Mouse (Mus musculus) cerebellum, postnatal 25 days (tissue): ENCODE data around the gene Gse1.

ENCODE experiments used
- DNase-seq, 2 experiments: peaks; one replicate each; pipeline ENCODE4 v3.0.0; 2021; ENCODE audit warnings: mixed read lengths in 2 of 2

The Gse1 gene

DNA sequence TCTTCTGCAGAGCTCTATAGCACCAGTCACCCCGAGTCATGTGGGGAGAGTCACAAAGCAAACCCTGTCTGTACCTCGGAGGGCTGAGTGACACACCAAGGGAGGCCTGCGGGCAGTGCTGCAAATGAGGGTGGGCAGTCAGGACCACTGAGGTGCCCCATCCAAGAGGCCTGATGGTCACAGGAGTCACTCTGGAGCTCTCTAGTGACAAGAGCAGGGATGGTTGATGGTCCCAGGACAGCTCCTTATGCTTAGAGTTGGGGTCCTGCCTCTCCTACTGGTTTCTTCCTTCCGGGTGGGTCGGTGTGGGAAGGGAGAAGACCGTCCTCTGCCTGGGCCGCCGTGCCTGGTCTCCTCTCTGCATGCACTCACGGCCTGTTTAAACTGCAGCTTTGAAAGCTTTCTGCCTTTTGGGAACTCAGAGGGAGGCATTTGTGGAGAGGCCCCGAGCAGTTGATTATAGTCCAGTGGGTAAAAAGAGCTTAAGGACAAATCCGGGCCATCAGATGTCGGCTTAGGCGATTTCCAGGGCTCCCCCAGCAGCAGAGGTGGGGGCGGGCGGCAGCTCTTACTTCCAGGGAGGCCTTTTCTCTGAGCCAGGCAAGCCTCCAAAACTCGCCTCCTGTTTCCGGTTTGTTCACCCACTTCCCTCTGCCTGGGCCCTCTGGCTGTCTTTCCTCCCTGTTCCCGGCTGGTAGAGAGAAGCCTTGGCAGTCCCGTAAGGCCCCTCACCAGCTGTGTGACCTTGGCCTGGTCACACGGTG is 198.5 kb downstream of the Gse1 start:
- DNase-seq = peak; percentile 70 to 77

GRCm38 (mm10) chr8:120428492-120428891 is 200.2 kb downstream of the Gse1 start:
- no peak for DNase-seq

GRCm38 (mm10) chr8:120429116-120429515 is 200.9 kb downstream of the Gse1 start:
- no peak for DNase-seq

GRCm38 (mm10) chr8:120431042-120431441 is 202.8 kb downstream of the Gse1 start:
- DNase-seq = peak; percentile 69 to 71

DNA sequence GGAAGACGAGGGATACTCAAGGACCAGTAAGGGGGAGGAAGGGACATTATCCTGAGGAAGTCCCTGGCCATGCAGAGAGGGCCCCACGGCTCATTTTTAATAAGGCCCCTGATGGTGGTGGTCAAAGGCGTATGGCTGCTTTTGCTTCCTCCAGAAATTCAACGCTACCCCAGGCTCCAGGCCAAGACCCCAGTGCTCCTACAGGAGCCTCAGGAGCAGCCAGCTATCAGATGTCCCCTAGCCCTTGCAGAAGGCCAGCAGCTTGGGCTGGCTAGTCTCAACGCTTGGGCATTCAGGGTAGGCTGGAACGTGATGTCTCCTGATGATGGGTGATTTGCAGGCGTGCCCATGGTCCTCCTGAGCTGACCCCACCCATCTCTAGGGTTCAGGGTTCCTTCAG is 204.2 kb downstream of the Gse1 start:
- DNase-seq = no peak

GRCm38 (mm10) chr8:120433143-120433542 is 204.9 kb downstream of the Gse1 start:
- DNase-seq = no peak

DNA sequence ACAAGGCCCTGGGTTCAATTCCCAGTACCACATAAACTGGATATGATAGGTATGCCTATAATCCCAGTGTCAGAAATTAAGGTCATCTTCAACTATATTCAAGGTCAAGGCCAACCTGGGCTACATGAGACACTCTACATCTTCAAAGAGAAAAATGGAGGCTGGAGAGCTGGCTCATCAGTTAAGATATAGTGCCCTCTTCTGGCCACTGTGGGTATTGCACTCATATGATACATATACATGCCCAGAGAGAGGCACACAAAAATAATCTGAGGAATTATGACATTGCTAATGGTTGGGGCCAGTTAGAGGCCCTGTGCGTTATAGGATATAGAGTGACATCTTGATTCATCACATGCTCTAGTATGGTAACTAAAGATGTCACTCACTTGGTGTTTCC is 205.5 kb downstream of the Gse1 start:
- no peak for DNase-seq

GRCm38 (mm10) chr8:120435781-120436180 is 207.5 kb downstream of the Gse1 start:
- no peak for DNase-seq

DNA sequence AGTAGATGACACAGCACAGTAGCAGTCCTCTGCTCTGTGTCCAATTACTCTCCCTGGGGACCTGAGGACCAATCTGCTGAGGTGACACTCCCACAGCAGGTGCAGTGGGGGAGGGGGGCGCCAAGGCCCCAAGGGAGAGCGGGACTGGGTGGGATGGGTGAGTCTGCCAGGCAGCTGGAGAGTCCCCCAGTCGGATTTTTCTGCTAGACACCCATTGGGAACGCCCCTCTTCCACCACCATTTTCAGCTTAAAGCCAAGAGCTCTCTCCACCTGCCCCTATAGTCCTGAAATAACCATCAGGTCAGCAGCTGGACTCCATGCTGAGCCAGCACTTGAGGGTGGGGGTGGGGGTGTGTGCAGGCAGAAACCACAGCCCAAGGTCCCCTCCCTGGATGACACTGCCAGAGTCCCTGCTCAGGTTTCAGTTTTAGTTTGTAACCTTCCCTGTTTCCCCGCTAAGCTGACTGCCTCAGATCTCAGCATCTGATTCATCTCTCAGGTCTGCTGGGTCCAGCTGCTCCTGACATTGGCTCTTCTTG is 208.3 kb downstream of the Gse1 start:
- no peak for DNase-seq

DNA sequence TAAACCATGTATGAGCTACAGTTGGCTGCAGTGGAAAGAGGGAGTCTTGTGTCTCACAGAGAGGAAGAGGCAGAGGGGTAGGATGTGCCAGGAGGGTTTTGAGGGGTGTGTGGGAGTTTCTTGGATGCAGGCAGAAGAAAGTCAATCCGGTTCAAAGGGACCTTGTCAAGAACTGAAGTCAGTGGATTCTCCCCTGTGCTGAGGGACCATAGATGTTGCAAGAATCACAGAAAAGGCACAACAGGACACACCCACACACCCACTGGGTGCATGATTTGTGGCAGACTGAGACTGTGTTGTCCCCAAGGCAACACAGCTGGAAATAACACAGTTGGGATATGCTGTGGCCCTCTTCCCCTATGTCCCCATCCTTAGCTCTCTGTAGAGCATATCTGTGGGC is 209.0 kb downstream of the Gse1 start:
- DNase-seq = no peak

DNA sequence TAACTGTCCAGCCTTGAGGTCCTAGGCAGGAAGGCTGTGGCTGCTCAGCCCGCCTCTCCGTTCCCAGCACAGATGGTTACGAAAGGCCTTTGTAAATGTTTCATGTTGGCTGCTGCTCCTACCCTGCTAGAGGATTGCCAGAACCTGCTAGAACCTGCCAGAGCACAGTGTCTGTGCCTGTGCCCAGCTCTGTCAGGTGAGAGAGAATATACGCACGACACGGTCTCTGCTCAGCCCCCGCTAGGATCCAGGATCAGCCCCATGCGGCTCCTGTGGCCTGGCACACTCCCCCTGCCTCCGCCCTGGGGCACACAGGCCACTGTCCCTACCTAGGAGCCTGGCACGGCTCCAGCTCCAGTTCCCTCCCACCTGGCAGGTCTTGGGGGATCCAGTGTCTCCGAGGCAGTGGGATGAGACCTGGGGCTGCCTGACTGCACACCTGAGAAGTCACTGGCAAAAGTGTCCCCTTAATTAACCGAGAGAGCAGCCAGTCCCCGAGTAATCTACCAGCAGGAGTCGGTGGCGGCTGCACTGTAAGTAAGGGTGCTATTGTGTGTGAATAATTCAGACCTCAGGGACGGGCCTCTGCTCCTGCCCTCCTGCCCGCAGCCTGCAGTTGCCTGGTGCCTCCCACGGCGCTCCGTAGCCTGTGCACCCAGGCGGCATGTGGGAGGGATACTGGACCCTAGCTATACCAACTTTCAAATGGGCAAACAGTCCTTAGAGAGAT is 209.6 kb downstream of the Gse1 start:
- DNase-seq = peak; percentile 83 to 84

GRCm38 (mm10) chr8:120439309-120439708 is 211.1 kb downstream of the Gse1 start:
- DNase-seq = peak; percentile 46 to 59

DNA sequence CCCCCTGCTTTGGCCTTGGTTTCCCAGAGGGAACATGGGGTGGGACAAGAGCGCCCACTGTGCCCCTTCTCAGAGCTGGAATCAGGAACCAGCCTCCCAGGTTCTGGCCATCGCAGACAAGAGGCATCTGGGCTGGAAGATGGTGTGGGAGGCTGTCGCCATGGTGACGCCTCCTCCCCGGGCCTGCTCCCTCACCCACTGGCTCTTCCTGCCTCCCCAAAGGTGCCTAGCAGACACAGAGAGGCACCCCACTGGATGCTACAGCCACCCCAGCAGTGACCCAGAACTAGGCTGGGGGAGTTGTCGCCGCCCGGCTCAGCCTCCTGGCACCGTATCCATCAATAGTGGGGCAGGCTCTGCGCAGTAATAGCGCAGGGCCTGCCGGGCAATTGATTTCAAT is 212.5 kb downstream of the Gse1 start:
- DNase-seq = no peak

DNA sequence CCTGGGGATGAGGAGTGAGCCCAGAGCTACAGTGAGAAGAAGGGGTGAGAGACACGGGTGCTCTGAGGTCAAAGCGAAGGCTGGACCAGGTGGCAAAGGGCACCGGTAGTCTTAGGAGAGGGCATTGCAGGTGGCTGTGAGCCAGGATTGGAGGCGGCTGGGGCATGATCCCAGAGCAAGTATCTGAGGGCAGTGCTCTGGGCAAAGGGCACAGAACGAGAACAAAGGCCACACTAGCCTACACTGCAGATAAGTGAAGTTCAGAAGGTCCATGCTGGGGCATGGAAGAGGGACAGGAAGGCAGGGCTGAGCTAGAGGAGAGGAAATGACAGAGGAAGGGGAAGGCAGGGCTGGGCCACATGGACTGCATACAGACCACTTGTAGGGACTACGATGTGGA is 213.4 kb downstream of the Gse1 start:
- DNase-seq = no peak

GRCm38 (mm10) chr8:120442306-120443003 is 214.2 kb downstream of the Gse1 start:
- peak in 1 of 2 experiments; percentile 53 for DNase-seq

GRCm38 (mm10) chr8:120445249-120445648 is 217.0 kb downstream of the Gse1 start:
- no peak for DNase-seq

DNA sequence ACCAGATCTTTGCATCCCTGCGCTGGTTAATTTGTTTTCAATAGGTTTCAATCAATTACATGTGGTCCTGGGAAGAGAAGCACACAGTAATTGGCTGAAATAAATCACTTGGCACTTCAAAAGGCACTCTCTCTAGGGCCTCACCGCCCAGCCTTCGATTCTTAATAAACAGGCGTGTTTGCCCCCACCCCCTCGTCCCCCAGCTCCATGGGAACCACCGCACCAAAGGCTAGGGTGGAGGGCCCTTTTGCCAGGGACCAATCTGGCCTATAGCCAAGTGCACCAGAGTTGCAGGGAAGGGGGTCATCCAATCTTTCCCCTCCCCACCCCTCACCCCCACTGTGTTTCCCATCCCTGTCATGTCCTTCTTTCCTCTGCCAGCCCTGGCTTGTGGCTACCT is 219.9 kb downstream of the Gse1 start:
- no peak for DNase-seq

- DNase-seq = no peak
These were observed 220.9 kb downstream of the Gse1 start for GRCm38 (mm10) chr8:120449139-120449538.

GRCm38 (mm10) chr8:120449608-120450031 is 221.4 kb downstream of the Gse1 start:
- DNase-seq = peak; percentile 50 to 51

- DNase-seq = no peak
These were observed 223.9 kb downstream of the Gse1 start for GRCm38 (mm10) chr8:120452111-120452510.

GRCm38 (mm10) chr8:120454404-120454803 is 226.1 kb downstream of the Gse1 start:
- no peak for DNase-seq

DNA sequence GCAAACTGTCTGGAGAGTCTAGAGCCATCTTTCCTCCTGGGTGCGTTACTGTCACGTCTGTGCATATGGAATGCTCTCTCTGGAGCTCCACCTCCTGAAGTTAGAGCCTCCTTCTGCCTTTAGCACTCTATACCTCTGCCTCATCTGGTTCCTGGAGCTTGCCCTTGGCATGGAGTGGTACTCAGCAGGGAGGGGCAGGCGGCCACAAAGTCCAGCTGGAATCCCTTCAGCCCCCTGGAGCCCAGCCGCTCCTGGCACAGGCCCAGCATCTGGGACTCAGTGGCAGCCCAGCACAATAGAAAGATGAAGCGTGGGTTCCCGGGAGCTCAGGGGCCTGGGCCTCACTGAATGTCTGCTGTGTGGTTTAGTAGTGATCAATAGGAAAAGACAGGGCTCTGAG is 232.1 kb downstream of the Gse1 start:
- DNase-seq = peak; percentile 44 to 59

- no peak for DNase-seq
These were observed 233.9 kb downstream of the Gse1 start for GRCm38 (mm10) chr8:120462119-120462551.
